8 mouse cellular contexts compared by ENCODE assay signal in the genomic region with DNA sequence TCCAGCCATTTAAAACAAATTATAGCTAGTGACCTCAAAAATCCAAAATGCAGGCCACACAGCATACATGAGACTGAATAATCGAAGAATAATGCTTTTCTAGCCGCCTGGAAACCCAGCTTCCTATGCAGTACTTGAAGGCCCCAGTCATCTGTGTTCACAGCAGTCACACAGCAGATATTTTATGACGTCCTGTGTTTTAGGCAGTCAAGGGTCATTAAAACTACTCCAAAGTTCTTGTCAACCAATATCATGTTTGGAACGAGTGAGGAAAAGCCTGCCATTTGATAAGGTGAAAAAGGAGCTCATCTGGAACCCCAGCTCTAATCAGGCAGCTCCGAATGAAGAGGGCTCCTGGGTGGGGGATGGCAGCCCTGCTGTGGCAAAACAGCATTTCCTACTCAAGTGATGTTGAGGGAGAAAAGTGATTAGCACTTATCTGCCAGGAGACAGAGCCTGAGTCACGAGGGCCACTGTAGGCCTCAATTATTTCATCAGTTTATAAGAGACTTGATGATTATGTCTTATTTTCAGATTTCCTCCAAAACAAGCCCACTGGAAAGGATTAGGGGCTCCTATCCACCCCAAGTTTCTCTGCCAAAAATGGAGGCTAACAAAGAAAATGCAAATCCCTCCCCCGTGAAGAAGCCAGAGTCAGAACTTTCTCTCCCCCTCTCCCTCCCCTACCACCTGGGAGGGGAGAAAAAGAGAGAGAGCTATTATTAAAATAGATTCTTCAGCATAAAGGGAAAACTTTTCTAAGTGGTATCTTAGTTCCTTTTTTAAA. TPM values are rescaled to one million over a fixed set of nuclear protein-coding genes. Genes with fewer than 3 reads are reported as not detected.
A peak's percentile ranks its signal among the peaks of the same experiment; 100 is the strongest.
DNase-seq lines count a peak whose midpoint lies in the region; ATAC-seq and TF ChIP-seq lines count a peak whose summit lies in the region.

No protein-coding gene starts in this region.

- no peak overlapping the region; the same call in 1 of the 2 replicates for H3K9ac ChIP-seq in heart, embryonic 11.5 days (ENCODE audit: low read depth, low read length)
- H3K9ac ChIP-seq in CH12.LX (ENCODE audit: insufficient read depth, low read depth): peak overlapping the region; percentile 52
- H3K9ac ChIP-seq in forebrain, embryonic 13.5 days: peak overlapping the region; percentile 41; the same call in 1 of the 2 replicates
- H3K9ac ChIP-seq in liver, embryonic 13.5 days: peak overlapping the region; percentile 98

- no peak for ATAC-seq in heart, embryonic 11.5 days (replicated peaks; ENCODE audit: insufficient number of reproducible peaks, low FRiP score, low TSS enrichment)
- no peak for ATAC-seq in forebrain, embryonic 13.5 days
- peak; percentile 78 for ATAC-seq in liver, embryonic 13.5 days (ENCODE audit: low read depth)

- H3K9me3 ChIP-seq in heart, embryonic 11.5 days (replicated peaks; ENCODE audit: control insufficient read depth, low read length): no peaks in the 10 kb centered on the region
- no peaks in the 10 kb centered on the region for H3K9me3 ChIP-seq in CH12.LX (replicated peaks; ENCODE audit: low read length)
- no peaks in the 10 kb centered on the region for H3K9me3 ChIP-seq in forebrain, embryonic 13.5 days (replicated peaks)
- H3K9me3 ChIP-seq in liver, embryonic 13.5 days (replicated peaks): no peaks in the 10 kb centered on the region

- DNase-seq in heart, postnatal 4 days: no peak
- peak; percentile 66 for DNase-seq in CH12.LX (ENCODE audit: extremely low read depth)
- peak; percentile 81 for DNase-seq in liver, embryonic 13.5 days
- DNase-seq in right cerebral cortex, postnatal 36 days (ENCODE audit: low spot score in 2 of 2): no peak
- no peak for DNase-seq in spleen, adult 12 weeks (ENCODE audit: low spot score)
- no peak for DNase-seq in cerebellum, postnatal 10 days

- peak overlapping the region; percentile 98 for H3K27ac ChIP-seq in heart, embryonic 11.5 days (ENCODE audit: low read depth, low read length)
- H3K27ac ChIP-seq in CH12.LX (ENCODE audit: insufficient read depth, low read depth): peak overlapping the region; percentile 89
- peak overlapping the region; percentile 60 for H3K27ac ChIP-seq in forebrain, embryonic 13.5 days
- peak overlapping the region; percentile 90 for H3K27ac ChIP-seq in liver, embryonic 13.5 days

- no peak for TF ChIP-seq POLR2A in CH12.LX (IDR thresholded peaks at IDR 0.05; ENCODE audit: low read depth, low read length)

- TF ChIP-seq CTCF in CH12.LX (conservative IDR thresholded peaks at IDR 0.05 in 1 of 2, IDR thresholded peaks at IDR 0.05 in 1 of 2; ENCODE audit: low read depth in 2 of 2, low read length in 2 of 2): no peak

- H3K27me3 ChIP-seq in heart, embryonic 11.5 days (ENCODE audit: control insufficient read depth, insufficient read depth, low read length): no peaks in the 10 kb centered on the region
- H3K27me3 ChIP-seq in CH12.LX (replicated peaks): no peaks in the 10 kb centered on the region
- no peaks in the 10 kb centered on the region for H3K27me3 ChIP-seq in forebrain, embryonic 13.5 days
- no peaks in the 10 kb centered on the region for H3K27me3 ChIP-seq in liver, embryonic 13.5 days

- WGBS in heart, embryonic 11.5 days (ENCODE audit: insufficient replicate concordance): 12% methylated on average over 7 of the region's 7 CpGs
- 16% methylated on average over 7 of the region's 7 CpGs for WGBS in forebrain, embryonic 13.5 days
- WGBS in liver, embryonic 13.5 days (ENCODE audit: insufficient replicate concordance): 7% methylated on average over 7 of the region's 7 CpGs

- peak overlapping the region; percentile 90 for H3K4me2 ChIP-seq in heart, embryonic 11.5 days
- peak overlapping the region; percentile 94 for H3K4me2 ChIP-seq in CH12.LX (ENCODE audit: insufficient read depth, low read depth, poor library complexity, severe bottlenecking)
- H3K4me2 ChIP-seq in forebrain, embryonic 13.5 days: peak overlapping the region; percentile 74
- H3K4me2 ChIP-seq in liver, embryonic 13.5 days: peak overlapping the region; percentile 97

- H3K4me1 ChIP-seq in heart, embryonic 11.5 days (ENCODE audit: control insufficient read depth, insufficient read depth, low read length): peaks cover 43% of the 10 kb centered on the region
- peaks cover 13 to 57% of the 10 kb centered on the region in 2 experiments for H3K4me1 ChIP-seq in CH12.LX (ENCODE audit: control insufficient read depth in 1 of 2, insufficient read depth in 2 of 2)
- H3K4me1 ChIP-seq in forebrain, embryonic 13.5 days: peaks cover 63% of the 10 kb centered on the region
- peaks cover 88% of the 10 kb centered on the region for H3K4me1 ChIP-seq in liver, embryonic 13.5 days (replicated peaks)

- no peak for TF ChIP-seq RAD21 in CH12.LX (IDR thresholded peaks at IDR 0.05; ENCODE audit: low read depth, low read length)

- no peaks in the 10 kb centered on the region for H3K36me3 ChIP-seq in heart, embryonic 11.5 days (ENCODE audit: control insufficient read depth, insufficient read depth, low read length)
- peaks cover 0 to 22% of the 10 kb centered on the region in 2 experiments for H3K36me3 ChIP-seq in CH12.LX (replicated peaks in 1 of 2; ENCODE audit: control insufficient read depth in 1 of 2, insufficient read depth in 1 of 2, low read length in 1 of 2)
- 0 out of 2 replicates have a peak, but pooled peaks cover 4% of the 10 kb centered on the region for H3K36me3 ChIP-seq in forebrain, embryonic 13.5 days (ENCODE audit: poor library complexity, severe bottlenecking)
- H3K36me3 ChIP-seq in liver, embryonic 13.5 days: peaks cover 3% of the 10 kb centered on the region; the same call in 1 of the 2 replicates

- dilution Hi-C loops in CH12.LX (cut with MboI; ENCODE audit: extremely low pct_ligation_motif_present, extremely low pct_unique_long_range_greater_than_20kb, low sequenced_read_pairs): no loop called here

- in situ Hi-C loops in CH12.LX (cut with MboI; ENCODE audit: low pct_ligation_motif_present, low pct_unique_long_range_greater_than_20kb, low sequenced_read_pairs): no loop called here

- H3K79me2 ChIP-seq in CH12.LX (replicated peaks; ENCODE audit: control insufficient read depth, extremely low read depth, insufficient read depth, poor library complexity, severe bottlenecking): peaks cover 38% of the 10 kb centered on the region

- peak overlapping the region; percentile 91; the same call in 1 of the 2 replicates for H3K4me3 ChIP-seq in heart, embryonic 11.5 days (ENCODE audit: low read depth, low read length)
- peak overlapping the region; percentile 17 to 97 (median 73) for H3K4me3 ChIP-seq in CH12.LX (replicated peaks in 1 of 3; ENCODE audit: low read depth in 2 of 3, low read length in 2 of 3, poor library complexity in 1 of 3)
- peak overlapping the region; percentile 86; the same call in 1 of the 2 replicates for H3K4me3 ChIP-seq in forebrain, embryonic 13.5 days
- H3K4me3 ChIP-seq in liver, embryonic 13.5 days (replicated peaks): peak overlapping the region; percentile 98

- no peak; the same call in 1 of the 2 replicates for TF ChIP-seq EP300 in CH12.LX (IDR thresholded peaks at IDR 0.05; ENCODE audit: low read length)

TF ChIP-seq in CH12.LX, 34 proteins besides CTCF, POLR2A, EP300 and RAD21:
- peak; percentile 29; the same call in 1 of the 2 replicates for TF ChIP-seq MXI1 (IDR thresholded peaks at IDR 0.05; ENCODE audit: low read depth, low read length)
- TF ChIP-seq TBP (conservative IDR thresholded peaks at IDR 0.05; ENCODE audit: low read depth, low read length): 0 out of 2 replicates have a peak, but pooled peaks have one; percentile 12
- 0 out of 2 replicates have a peak, but pooled peaks have one; percentile 50 for TF ChIP-seq SIN3A (IDR thresholded peaks at IDR 0.05; ENCODE audit: low read length)
- TF ChIP-seq ZKSCAN1 (IDR thresholded peaks at IDR 0.05; ENCODE audit: borderline replicate concordance, low read depth, low read length): no peak
- peak; percentile 17; the same call in 1 of the 2 replicates for TF ChIP-seq NELFE (IDR thresholded peaks at IDR 0.05; ENCODE audit: low read depth, low read length)
- TF ChIP-seq ZC3H11A (IDR thresholded peaks at IDR 0.05; ENCODE audit: low read depth, low read length): no peak
- no peak for TF ChIP-seq ZNF384 (IDR thresholded peaks at IDR 0.05; ENCODE audit: low read depth, low read length)
- peak; percentile 49; the same call in 1 of the 2 replicates for TF ChIP-seq CHD2 (IDR thresholded peaks at IDR 0.05; ENCODE audit: low read length)
- 0 out of 2 replicates have a peak, but pooled peaks have one; percentile 15 for TF ChIP-seq ZMIZ1 (IDR thresholded peaks at IDR 0.05; ENCODE audit: low read depth, low read length)
- TF ChIP-seq JUND (conservative IDR thresholded peaks at IDR 0.05; ENCODE audit: low read depth, low read length): no peak
- TF ChIP-seq E2F4 (IDR thresholded peaks at IDR 0.05; ENCODE audit: insufficient replicate concordance, low read depth, low read length): no peak
- no peak for TF ChIP-seq JUN (IDR thresholded peaks at IDR 0.05; ENCODE audit: insufficient read depth, low read depth, low read length)
- TF ChIP-seq MAZ (IDR thresholded peaks at IDR 0.05; ENCODE audit: low read depth, low read length): 0 out of 2 replicates have a peak, but pooled peaks have one; percentile 19
- no peak for TF ChIP-seq ETS1 (conservative IDR thresholded peaks at IDR 0.05; ENCODE audit: low read depth, low read length)
- peak; percentile 26; the same call in 1 of the 2 replicates for TF ChIP-seq UBTF (IDR thresholded peaks at IDR 0.05; ENCODE audit: low read depth, low read length)

RNA-seq across cellular contexts. Expression of a gene that starts 19.2 kb away (rescaled TPM):
- 2.9 and 3.7 TPM in 2 replicates for polyA plus RNA-seq in heart, embryonic 11.5 days (2014; fragmentation: Nextera tagmentation; extraction: Ambion mirVana)
- total RNA-seq in heart, postnatal 4 days (2021): 10 to 100 TPM; 18.8 to 19.3 TPM
- total RNA-seq in CH12.LX (2012; rRNA removed) (9.3 and 10.0 TPM in 2 replicates), CH12.LX (2014; rRNA removed) (5.3 and 5.6 TPM in 2 replicates)
- polyA plus RNA-seq in CH12.LX (2012; ENCODE audit: insufficient read length, low read depth): 11.1 and 12.1 TPM in 2 replicates
- polyA plus RNA-seq in forebrain, embryonic 13.5 days (2015; fragmentation: Nextera tagmentation; extraction: Ambion mirVana): 2.5 and 2.6 TPM in 2 replicates
- polyA plus RNA-seq in liver, embryonic 13.5 days (2015; fragmentation: Nextera tagmentation; extraction: Ambion mirVana): 3.6 and 3.7 TPM in 2 replicates

Comparison
In these comparisons a context has a peak if more than half of its experiments do, and no peak if none do; other contexts are left out.
1. DNase-seq: peak in CH12.LX (single experiment) and liver, embryonic 13.5 days (single experiment); none in heart, postnatal 4 days (single experiment), right cerebral cortex, postnatal 36 days (0 of 2), spleen, adult 12 weeks (single experiment) and cerebellum, postnatal 10 days (0 of 2).
2. Peak in every context shown above with its lines, with median percentiles within 50 percentile points of each other: H3K27ac ChIP-seq, H3K4me2 ChIP-seq and H3K4me3 ChIP-seq.